7 mouse cellular contexts compared by ENCODE assay signal in the genomic region with DNA sequence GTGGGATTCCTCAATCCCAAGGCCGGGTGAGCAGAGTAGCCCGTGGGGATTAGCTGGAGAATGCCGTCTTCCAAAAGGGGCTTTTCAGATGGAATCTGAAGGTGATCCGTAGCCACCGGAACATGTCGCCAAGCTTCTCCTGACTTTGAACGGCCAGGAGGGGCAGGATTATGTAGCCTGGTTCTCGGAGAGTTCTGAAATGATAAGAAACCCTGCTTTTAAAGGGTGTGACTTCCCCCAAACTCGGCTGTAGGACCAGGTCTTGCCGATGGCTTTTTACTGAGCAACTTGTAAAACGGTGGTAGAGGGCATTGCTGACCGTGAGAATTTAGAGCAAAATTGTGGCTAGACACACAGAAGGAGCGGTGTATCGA. TPM values are rescaled to one million over a fixed set of nuclear protein-coding genes. Genes with fewer than 3 reads are reported as not detected.
DNase-seq lines count a peak whose midpoint lies in the region; ATAC-seq and TF ChIP-seq lines count a peak whose summit lies in the region.

No protein-coding gene starts in this region.

- TF ChIP-seq CTCF in embryonic fibroblast, embryonic 13.5 days (IDR thresholded peaks at IDR 0.05; ENCODE audit: borderline replicate concordance, insufficient read depth, low read length), result no peak
- no peak for TF ChIP-seq CTCF in small intestine, adult 2 months (IDR thresholded peaks at IDR 0.05; ENCODE audit: extremely low read depth, insufficient read length, insufficient replicate concordance, low read depth, low read length)

- 0 out of 2 replicates have a peak overlapping the region, but pooled peaks have one; percentile 79 for H3K27ac ChIP-seq in lung, embryonic 15.5 days
- H3K27ac ChIP-seq in embryonic fibroblast, embryonic 13.5 days (ENCODE audit: insufficient read depth, low read length), result no peak overlapping the region
- no peak overlapping the region for H3K27ac ChIP-seq in limb, embryonic 10.5 days
- H3K27ac ChIP-seq in small intestine, adult 2 months (ENCODE audit: insufficient read depth, low read depth, low read length), result peak overlapping the region; percentile 73; the same call in 1 of the 2 replicates

- no peak for ATAC-seq in lung, embryonic 15.5 days (ENCODE audit: borderline replicate concordance, extremely low read depth, low FRiP score, low TSS enrichment)

- no peaks in the 10 kb centered on the region for H3K36me3 ChIP-seq in lung, embryonic 15.5 days
- H3K36me3 ChIP-seq in limb, embryonic 10.5 days, result no peaks in the 10 kb centered on the region
- H3K36me3 ChIP-seq in small intestine, adult 2 months (ENCODE audit: control insufficient read depth, insufficient read depth, low read length), result no peaks in the 10 kb centered on the region

- 3% methylated on average over 14 of the region's 14 CpGs for WGBS in lung, embryonic 15.5 days
- WGBS in limb, embryonic 10.5 days, result 7% methylated on average over 14 of the region's 14 CpGs
- 5% methylated on average over 14 of the region's 14 CpGs for WGBS in small intestine, adult 2 months

- DNase-seq in lung, postnatal 10 days, result no peak
- no peak for DNase-seq in limb, embryonic 10.5 days (ENCODE audit: low spot score)
- no peak for DNase-seq in spleen, postnatal 14 days (ENCODE audit: low spot score in 2 of 2)
- DNase-seq in layer of hippocampus, adult 11-12 months (ENCODE audit: low spot score), result no peak

- H3K4me2 ChIP-seq in lung, embryonic 15.5 days, result peak overlapping the region; percentile 92

- TF ChIP-seq POLR2A in embryonic fibroblast, embryonic 13.5 days (IDR thresholded peaks at IDR 0.05; ENCODE audit: low read depth, low read length), result no peak
- no peak for TF ChIP-seq POLR2A in small intestine, adult 2 months (IDR thresholded peaks at IDR 0.05; ENCODE audit: low read depth, low read length)

- peak overlapping the region; percentile 47 for H3K9ac ChIP-seq in lung, embryonic 15.5 days

- H3K9me3 ChIP-seq in lung, embryonic 15.5 days, result no peaks in the 10 kb centered on the region
- H3K9me3 ChIP-seq in limb, embryonic 10.5 days (replicated peaks), result no peaks in the 10 kb centered on the region

- peaks cover 43% of the 10 kb centered on the region for H3K27me3 ChIP-seq in lung, embryonic 15.5 days
- H3K27me3 ChIP-seq in limb, embryonic 10.5 days (ENCODE audit: low read depth, poor library complexity, severe bottlenecking), result peaks cover 56% of the 10 kb centered on the region
- no peaks in the 10 kb centered on the region for H3K27me3 ChIP-seq in small intestine, adult 2 months (ENCODE audit: control insufficient read depth, insufficient read depth, low read length)

- peak overlapping the region; percentile 58 for H3K4me3 ChIP-seq in lung, embryonic 15.5 days
- peak overlapping the region; percentile 54 for H3K4me3 ChIP-seq in embryonic fibroblast, embryonic 13.5 days (ENCODE audit: insufficient read depth, low read length)
- H3K4me3 ChIP-seq in limb, embryonic 10.5 days, result peak overlapping the region; percentile 89
- H3K4me3 ChIP-seq in small intestine, adult 2 months (ENCODE audit: low read depth, low read length), result peak overlapping the region; percentile 92

- H3K4me1 ChIP-seq in lung, embryonic 15.5 days, result peaks cover 44% of the 10 kb centered on the region
- H3K4me1 ChIP-seq in embryonic fibroblast, embryonic 13.5 days (ENCODE audit: control insufficient read depth, insufficient read depth, low read length), result no peaks in the 10 kb centered on the region
- peaks cover 45% of the 10 kb centered on the region for H3K4me1 ChIP-seq in limb, embryonic 10.5 days
- peaks cover 27% of the 10 kb centered on the region for H3K4me1 ChIP-seq in small intestine, adult 2 months (ENCODE audit: control insufficient read depth, insufficient read depth, insufficient read length, low read length)

RNA-seq across cellular contexts. Expression of gene Pard6b, which starts 1.1 kb away (rescaled TPM):
- polyA plus RNA-seq in lung, embryonic 15.5 days (2015; fragmentation: Nextera tagmentation; extraction: Ambion mirVana), result 10.8 and 12.8 TPM in 2 replicates
- 1.6 and 2.6 TPM in 2 replicates for polyA plus RNA-seq in embryonic fibroblast, embryonic 13.5 days (2011; ENCODE audit: insufficient read length, low read depth, missing spikeins)
- 4.5 and 6.0 TPM in 2 replicates for polyA plus RNA-seq in limb, embryonic 10.5 days (2016; fragmentation: Nextera tagmentation; extraction: Ambion mirVana)
- polyA plus RNA-seq in small intestine, adult 2 months (2012; rRNA removed), result 18.2 and 55.5 TPM in 2 replicates

Comparison
In these comparisons a context has a peak if more than half of its experiments do, and no peak if none do; other contexts are left out.
1. H3K27ac ChIP-seq: peak in lung, embryonic 15.5 days (single experiment) and small intestine, adult 2 months (single experiment); none in embryonic fibroblast, embryonic 13.5 days (single experiment) and limb, embryonic 10.5 days (single experiment).
2. Peak in every context shown above with its lines, with median percentiles within 50 percentile points of each other: H3K4me3 ChIP-seq.